Mouse (Mus musculus) neural tube, embryonic 13.5 days (tissue): ENCODE measurements at regions not wholly inside any gene's neighbourhood (a gene's known extent, or its start where the extent isn't known, plus 50 kb on each side); places are given as distances from the start of the nearest gene placed in this dataset.

ENCODE experiments used
- ATAC-seq: fragments of 200-750 bp; cut with Nextera tagmentation; 2 replicates; pipeline ENCODE4 v1.8.0; 2017; ENCODE audit warnings: low read depth, mild to moderate bottlenecking, moderate TSS enrichment, moderate library complexity
- H3K27ac ChIP-seq: fragments of 300-500 bp; sonication (generic); replicated peaks from 2 replicates; pipeline ENCODE4 v1.5.1; 2015; ENCODE audit warnings: moderate library complexity, mild to moderate bottlenecking, inconsistent platforms
- H3K27me3 ChIP-seq: fragments of 300-500 bp; sonication (generic); 2 replicates; pipeline ENCODE4 v1.6.1; 2015; ENCODE audit warnings: mild to moderate bottlenecking, inconsistent platforms
- H3K36me3 ChIP-seq: fragments of 300-500 bp; sonication (generic); 2 replicates; pipeline ENCODE4 v1.6.1; 2015; ENCODE audit warnings: mild to moderate bottlenecking, inconsistent platforms
- H3K4me1 ChIP-seq: fragments of 300-500 bp; sonication (generic); replicated peaks from 2 replicates; pipeline ENCODE4 v1.6.1; 2015; ENCODE audit warnings: inconsistent platforms
- H3K4me2 ChIP-seq: fragments of 300-500 bp; sonication (generic); 2 replicates; pipeline ENCODE4 v1.6.1; 2015; ENCODE audit warnings: inconsistent platforms, mild to moderate bottlenecking, moderate library complexity
- H3K4me3 ChIP-seq: fragments of 300-500 bp; sonication (generic); 2 replicates; pipeline ENCODE4 v1.5.1; 2015; ENCODE audit warnings: mild to moderate bottlenecking, inconsistent platforms
- H3K9ac ChIP-seq: fragments of 300-500 bp; sonication (generic); 2 replicates; pipeline ENCODE4 v1.6.1; 2015; ENCODE audit warnings: moderate library complexity, mild to moderate bottlenecking, inconsistent platforms
- H3K9me3 ChIP-seq: fragments of 300-500 bp; sonication (generic); 2 replicates; pipeline ENCODE4 v1.6.1; 2016; ENCODE audit warnings: inconsistent platforms
- WGBS: fragments of 180-500 bp; shearing (Covaris S2); methylation state at CpG from one replicate; pipeline ENCODE4 v1.1.7; 2015; 5-methylcytosine and 5-hydroxymethylcytosine counted together

GRCm38 (mm10) chr2:79094298-79094697, 160.9 kb upstream of the Itga4 start:
- no peak for ATAC-seq
- no peak overlapping the region for H3K27ac ChIP-seq
- no peaks in the 10 kb centered on the region for H3K36me3 ChIP-seq
- no peak overlapping the region for H3K9ac ChIP-seq
- no peaks in the 10 kb centered on the region for H3K9me3 ChIP-seq
- H3K4me2 ChIP-seq: no peak overlapping the region
- no peaks in the 10 kb centered on the region for H3K4me1 ChIP-seq
- H3K4me3 ChIP-seq: no peak overlapping the region
- 13% methylated on average over 1 of the region's 1 CpGs for WGBS
- no peaks in the 10 kb centered on the region for H3K27me3 ChIP-seq

GRCm38 (mm10) chr2:79096532-79097251, 158.5 kb upstream of the Itga4 start:
- Histone ChIP-seq H3K4me2 (no peak overlapping the region), H3K4me3 (no peak overlapping the region)

GRCm38 (mm10) chr2:79099601-79100000, 155.6 kb upstream of the Itga4 start:
- Histone ChIP-seq H3K27ac (no peak overlapping the region), H3K4me2 (no peak overlapping the region), H3K9ac (no peak overlapping the region), H3K9me3 (no peaks in the 10 kb centered on the region), H3K4me3 (no peak overlapping the region), H3K36me3 (no peaks in the 10 kb centered on the region), H3K4me1 (no peaks in the 10 kb centered on the region), H3K27me3 (no peaks in the 10 kb centered on the region)
- WGBS: 96% methylated on average over 1 of the region's 1 CpGs
- ATAC-seq: no peak

More at GRCm38 (mm10) chr2:79096532-79097251, 158.5 kb upstream of the Itga4 start:
- 81% methylated on average over 3 of the region's 3 CpGs for WGBS
- H3K9ac ChIP-seq: no peak overlapping the region
- H3K9me3 ChIP-seq: no peaks in the 10 kb centered on the region
- no peaks in the 10 kb centered on the region for H3K27me3 ChIP-seq
- ATAC-seq: no peak
- H3K27ac ChIP-seq: no peak overlapping the region
- H3K36me3 ChIP-seq: no peaks in the 10 kb centered on the region
- H3K4me1 ChIP-seq: no peaks in the 10 kb centered on the region

GRCm38 (mm10) chr2:79111673-79112072, 143.6 kb upstream of the Itga4 start:
- H3K4me3 ChIP-seq: no peak overlapping the region
- H3K9me3 ChIP-seq: no peaks in the 10 kb centered on the region
- no peaks in the 10 kb centered on the region for H3K27me3 ChIP-seq
- H3K4me2 ChIP-seq: no peak overlapping the region
- H3K36me3 ChIP-seq: no peaks in the 10 kb centered on the region
- H3K4me1 ChIP-seq: no peaks in the 10 kb centered on the region
- H3K27ac ChIP-seq: no peak overlapping the region
- 85% methylated on average over 1 of the region's 1 CpGs for WGBS
- H3K9ac ChIP-seq: no peak overlapping the region
- no peak for ATAC-seq

GRCm38 (mm10) chr2:79112076-79112475, 143.2 kb upstream of the Itga4 start:
- WGBS: 88% methylated on average over 1 of the region's 1 CpGs
- H3K27ac ChIP-seq: no peak overlapping the region
- no peak overlapping the region for H3K9ac ChIP-seq
- ATAC-seq: no peak
- H3K27me3 ChIP-seq: no peaks in the 10 kb centered on the region
- no peak overlapping the region for H3K4me3 ChIP-seq
- H3K4me1 ChIP-seq: no peaks in the 10 kb centered on the region
- no peaks in the 10 kb centered on the region for H3K36me3 ChIP-seq
- no peaks in the 10 kb centered on the region for H3K9me3 ChIP-seq
- no peak overlapping the region for H3K4me2 ChIP-seq

GRCm38 (mm10) chr2:79120610-79121345, 134.4 kb upstream of the Itga4 start:
- ATAC-seq: no peak
- Histone ChIP-seq H3K27me3 (no peaks in the 10 kb centered on the region), H3K4me2 (no peak overlapping the region), H3K9ac (no peak overlapping the region), H3K9me3 (no peaks in the 10 kb centered on the region), H3K4me3 (no peak overlapping the region), H3K36me3 (no peaks in the 10 kb centered on the region), H3K4me1 (no peaks in the 10 kb centered on the region), H3K27ac (no peak overlapping the region)
- 90% methylated on average over 6 of the region's 6 CpGs for WGBS

GRCm38 (mm10) chr2:79122530-79122929, 132.7 kb upstream of the Itga4 start:
- Histone ChIP-seq H3K4me3 (no peak overlapping the region), H3K4me2 (no peak overlapping the region), H3K36me3 (no peaks in the 10 kb centered on the region), H3K4me1 (no peaks in the 10 kb centered on the region), H3K27me3 (no peaks in the 10 kb centered on the region), H3K9me3 (no peaks in the 10 kb centered on the region), H3K27ac (no peak overlapping the region), H3K9ac (no peak overlapping the region)
- no peak for ATAC-seq

- WGBS: 93% methylated on average over 5 of the region's 5 CpGs
- no peak for ATAC-seq
- no peak overlapping the region for H3K4me2 ChIP-seq
- no peaks in the 10 kb centered on the region for H3K36me3 ChIP-seq
- no peaks in the 10 kb centered on the region for H3K9me3 ChIP-seq
- H3K27me3 ChIP-seq: no peaks in the 10 kb centered on the region
- no peaks in the 10 kb centered on the region for H3K4me1 ChIP-seq
- no peak overlapping the region for H3K4me3 ChIP-seq
- H3K9ac ChIP-seq: no peak overlapping the region
- no peak overlapping the region for H3K27ac ChIP-seq
Observed at GRCm38 (mm10) chr2:79124272-79124976, 130.8 kb upstream of the Itga4 start.

GRCm38 (mm10) chr2:79126170-79126879, 128.9 kb upstream of the Itga4 start:
- Histone ChIP-seq H3K36me3 (no peaks in the 10 kb centered on the region), H3K27me3 (no peaks in the 10 kb centered on the region), H3K4me3 (no peak overlapping the region), H3K4me2 (no peak overlapping the region), H3K27ac (no peak overlapping the region), H3K4me1 (no peaks in the 10 kb centered on the region), H3K9ac (no peak overlapping the region), H3K9me3 (no peaks in the 10 kb centered on the region)
- 47% methylated on average over 6 of the region's 6 CpGs for WGBS
- ATAC-seq: no peak

GRCm38 (mm10) chr2:79126996-79127741, 128.1 kb upstream of the Itga4 start:
- WGBS: 80% methylated on average over 6 of the region's 6 CpGs
- H3K4me3 ChIP-seq: no peak overlapping the region

GRCm38 (mm10) chr2:79127822-79128221, 127.4 kb upstream of the Itga4 start:
- no peaks in the 10 kb centered on the region for H3K27me3 ChIP-seq
- no peak for ATAC-seq

More at GRCm38 (mm10) chr2:79126996-79127741, 128.1 kb upstream of the Itga4 start:
- no peak overlapping the region for H3K4me2 ChIP-seq
- no peaks in the 10 kb centered on the region for H3K27me3 ChIP-seq
- no peak for ATAC-seq
- H3K4me1 ChIP-seq: no peaks in the 10 kb centered on the region
- no peaks in the 10 kb centered on the region for H3K36me3 ChIP-seq
- no peak overlapping the region for H3K27ac ChIP-seq
- no peak overlapping the region for H3K9ac ChIP-seq
- H3K9me3 ChIP-seq: no peaks in the 10 kb centered on the region

More at GRCm38 (mm10) chr2:79127822-79128221, 127.4 kb upstream of the Itga4 start:
- H3K4me1 ChIP-seq: no peaks in the 10 kb centered on the region
- no peak overlapping the region for H3K4me3 ChIP-seq
- 100% methylated on average over 1 of the region's 1 CpGs for WGBS
- H3K9me3 ChIP-seq: no peaks in the 10 kb centered on the region
- no peak overlapping the region for H3K9ac ChIP-seq
- no peak overlapping the region for H3K27ac ChIP-seq
- no peaks in the 10 kb centered on the region for H3K36me3 ChIP-seq
- no peak overlapping the region for H3K4me2 ChIP-seq
